Mouse (Mus musculus): ENCODE data around the gene Lysmd1.

DNA sequence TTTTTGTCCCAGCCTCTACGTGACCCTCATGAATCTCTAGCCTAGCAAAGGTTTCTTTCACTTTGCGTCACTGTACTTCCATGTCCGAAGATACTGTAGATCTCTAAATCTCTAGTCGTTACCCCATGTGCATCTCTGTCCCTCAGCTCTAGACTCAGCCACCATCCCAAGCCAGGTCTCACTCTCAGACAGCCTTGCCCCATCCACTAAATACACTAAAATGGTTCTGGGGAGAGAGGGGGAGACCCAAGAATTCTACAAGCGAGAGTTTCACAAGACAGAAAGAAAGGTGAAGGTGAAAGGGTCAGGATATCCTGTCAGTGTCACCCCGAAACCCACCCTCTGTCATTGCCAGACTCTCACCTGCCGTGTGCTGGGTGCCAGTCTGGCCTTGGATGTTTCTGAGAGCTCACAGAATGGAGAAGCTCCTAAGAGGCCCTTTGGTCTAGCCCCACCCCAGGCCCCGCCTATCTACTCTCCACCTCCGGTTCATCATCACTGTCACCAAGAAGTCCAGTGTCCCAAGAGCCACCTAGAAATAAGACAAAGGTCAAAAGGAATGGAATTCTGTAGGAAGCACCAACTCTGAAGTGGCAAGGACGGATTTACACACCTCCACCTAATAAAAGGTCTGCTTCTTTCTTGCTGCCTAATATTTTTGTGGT is 8.2 kb downstream of the Lysmd1 start, which contains the start of gene Tnfaip8l2:
- TF ChIP-seq CTCF (IDR thresholded peaks at IDR 0.05; ENCODE audit: borderline replicate concordance, extremely low read depth, insufficient read depth, insufficient read length) (no peak), POLR2A (IDR thresholded peaks at IDR 0.05; ENCODE audit: borderline replicate concordance, extremely low read depth, insufficient read depth, insufficient read length, poor library complexity, severe bottlenecking) (no peak)

Data from brain, embryonic 14.5 days (tissue).